Mouse (Mus musculus): Measurements from ENCODE around the gene Uqcc3. TPM values are rescaled to one million over a fixed set of nuclear protein-coding genes. Genes with fewer than 3 reads are reported as not detected.

The Uqcc3 gene
- 38.4 and 59.9 TPM in 2 replicates for total RNA-seq (2017)

DNA sequence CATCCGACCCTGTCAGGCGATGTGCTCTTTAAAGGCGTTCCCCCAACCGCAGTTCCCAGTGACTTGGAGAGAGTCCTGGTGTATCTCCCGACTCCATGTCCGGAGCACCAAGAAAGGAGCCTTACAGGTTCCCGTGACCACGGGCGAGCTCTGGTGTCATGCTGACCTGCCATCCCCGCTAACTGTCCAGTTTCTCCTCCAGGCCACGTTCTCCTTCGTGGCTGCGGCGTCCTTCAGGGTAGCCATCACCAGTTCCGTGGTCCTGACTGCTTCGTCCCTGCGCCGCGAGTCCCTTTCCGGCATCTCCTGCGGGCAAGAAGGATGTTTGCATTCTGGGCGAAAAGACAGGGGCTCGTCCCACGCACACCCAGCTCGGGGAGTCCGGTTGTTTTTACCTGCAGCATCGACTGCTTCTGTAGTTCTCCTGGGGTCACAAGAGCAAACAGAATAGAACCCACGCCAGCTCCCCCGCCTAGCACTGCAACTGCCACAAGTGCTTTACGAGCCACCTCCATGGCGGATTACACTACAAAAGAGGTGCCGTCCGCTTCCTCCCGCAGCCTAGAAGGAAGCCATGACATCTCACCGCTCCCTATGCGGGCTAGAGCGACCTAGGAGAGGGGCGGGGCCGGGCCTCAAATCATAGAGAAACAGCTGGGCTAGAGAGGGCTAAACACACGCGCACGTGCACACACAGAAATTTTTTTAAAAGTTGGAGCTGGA, at the start of gene Uqcc3:
Gene Uqcc3, minus strand, starts transcription at position 613 of the 723 bp plus-strand sequence.
- ATAC-seq (ENCODE audit: extremely low read depth, insufficient number of reproducible peaks, low FRiP score, poor library complexity, severe bottlenecking): peak; percentile 97

DNA sequence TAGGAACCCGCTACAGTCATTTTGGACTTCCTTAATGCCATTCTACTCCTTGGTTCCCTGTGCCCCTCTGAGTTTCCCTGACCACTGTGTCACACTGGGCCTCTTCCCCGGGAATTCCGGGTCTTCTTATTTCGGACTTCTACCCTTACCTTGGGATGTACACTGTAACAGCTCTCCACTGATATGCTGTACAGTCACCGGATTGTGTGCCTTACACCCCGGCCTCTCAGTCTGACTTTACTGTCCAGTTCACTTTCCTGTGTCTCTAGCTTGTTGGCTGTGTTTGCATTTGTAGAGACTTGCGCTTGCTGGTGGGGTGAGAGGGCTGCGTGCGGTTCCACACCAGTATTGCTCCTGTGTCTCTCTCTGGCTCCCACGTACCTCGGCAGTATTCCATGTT, 49.4 kb upstream of the Uqcc3 start:
- ATAC-seq (ENCODE audit: extremely low read depth, insufficient number of reproducible peaks, low FRiP score, poor library complexity, severe bottlenecking): no peak

DNA sequence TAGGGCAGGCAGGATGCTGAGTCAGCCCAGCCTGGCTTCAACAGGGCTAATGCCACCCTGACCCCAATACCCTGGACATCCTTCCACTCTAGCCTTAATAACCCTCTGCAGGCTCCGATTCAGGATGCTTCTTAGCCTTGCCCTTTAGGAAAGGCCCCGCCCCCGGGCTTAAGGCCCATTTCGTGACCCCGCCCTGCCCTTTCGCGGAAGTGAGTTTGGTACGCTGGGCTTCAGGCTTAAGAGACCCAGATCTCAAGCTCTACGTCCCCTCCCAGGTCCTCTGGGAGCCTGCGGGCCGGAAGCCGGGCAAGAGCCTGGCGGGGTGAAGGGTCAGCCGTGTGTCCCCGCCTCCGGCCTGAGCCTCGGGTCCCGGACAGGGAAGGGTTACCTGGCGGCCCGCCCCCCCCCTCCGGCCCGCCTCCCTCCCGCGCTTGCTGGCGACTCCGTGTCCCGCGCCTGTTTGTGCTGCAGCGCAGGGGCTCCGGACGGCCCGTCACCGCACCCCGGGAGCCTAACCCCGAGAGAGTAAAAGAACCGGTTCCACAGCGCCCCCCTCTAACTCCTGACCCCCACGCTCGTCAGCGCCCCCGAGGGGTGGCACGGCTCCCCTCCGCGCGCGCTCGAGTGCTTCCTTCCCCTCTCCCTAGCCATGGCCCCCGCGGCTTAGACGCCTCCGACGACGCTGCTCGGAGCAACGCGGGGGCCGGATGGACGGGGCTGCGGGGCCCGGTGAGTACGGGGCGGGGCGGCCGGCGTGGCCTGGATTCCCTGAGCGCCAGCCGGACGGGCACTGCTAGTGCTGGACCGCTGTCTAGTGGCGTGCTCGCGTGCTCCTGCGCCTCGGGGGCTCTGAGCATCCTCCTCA, 48.7 kb upstream of the Uqcc3 start, which contains the start of the genes Rom1 and Eml3:
Gene Rom1, minus strand, starts transcription at position 133 of the 865 bp plus-strand sequence.
Gene Eml3, plus strand, starts transcription at position 329 of the 865 bp plus-strand sequence.
- ATAC-seq (ENCODE audit: extremely low read depth, insufficient number of reproducible peaks, low FRiP score, poor library complexity, severe bottlenecking): peak; percentile 70

DNA sequence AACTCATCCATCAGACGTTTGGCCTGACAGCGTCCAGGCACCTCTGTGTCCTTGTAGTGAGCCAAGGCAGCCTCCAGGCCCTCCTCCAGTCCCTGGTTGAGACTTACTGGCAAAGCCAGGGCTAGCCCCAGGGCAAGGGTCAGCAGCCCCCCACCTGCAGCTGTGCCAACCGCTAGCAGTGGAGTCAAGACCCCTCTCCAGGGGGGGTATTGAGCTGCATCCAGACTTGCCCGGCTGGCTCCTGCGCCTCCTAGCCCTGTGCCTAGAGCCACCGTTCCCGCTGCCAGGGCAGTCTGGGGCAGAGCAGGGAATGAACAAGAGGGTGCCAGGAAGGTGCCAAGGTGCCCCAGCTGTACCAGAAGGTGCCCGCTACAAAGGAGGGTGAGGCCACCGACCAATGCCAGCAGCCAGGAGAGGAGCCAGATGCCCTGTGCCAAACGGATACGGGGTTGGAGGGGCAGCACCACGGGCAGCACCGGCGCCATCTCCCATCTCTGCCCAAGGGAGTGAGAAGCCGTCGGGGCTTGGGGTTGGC, 48.0 kb upstream of the Uqcc3 start:
- ATAC-seq (ENCODE audit: extremely low read depth, insufficient number of reproducible peaks, low FRiP score, poor library complexity, severe bottlenecking): no peak

DNA sequence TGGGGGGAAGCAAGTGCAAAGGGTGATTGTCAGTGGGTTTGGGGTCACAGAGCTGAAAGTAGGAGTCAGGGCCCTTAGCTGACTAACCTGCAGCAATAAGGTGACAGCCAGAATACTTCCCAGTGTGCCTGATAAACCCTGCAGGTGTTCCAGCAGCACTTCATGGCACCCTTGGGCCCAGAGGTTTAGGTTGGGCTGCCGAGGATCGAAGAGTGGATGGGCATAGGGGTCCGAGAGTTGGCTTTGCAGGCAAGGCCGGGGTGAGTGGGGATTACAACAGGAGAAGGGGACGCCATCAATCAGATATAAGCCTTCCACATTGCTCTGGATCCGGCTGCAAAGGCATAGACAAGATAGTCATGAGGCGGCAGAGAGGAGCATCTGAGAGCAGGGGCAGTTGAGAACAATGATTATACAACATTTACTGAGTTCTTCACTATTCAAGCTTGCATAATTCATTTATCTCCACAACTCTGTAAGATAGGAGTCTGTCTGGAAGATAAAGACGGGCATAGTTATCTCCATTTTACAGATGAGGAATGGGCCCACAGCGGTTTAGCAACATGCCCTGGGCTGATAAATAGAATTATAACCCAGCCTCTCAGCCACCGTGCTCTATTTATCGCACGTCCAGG, 47.3 kb upstream of the Uqcc3 start:
- ATAC-seq (ENCODE audit: extremely low read depth, insufficient number of reproducible peaks, low FRiP score, poor library complexity, severe bottlenecking): no peak

DNA sequence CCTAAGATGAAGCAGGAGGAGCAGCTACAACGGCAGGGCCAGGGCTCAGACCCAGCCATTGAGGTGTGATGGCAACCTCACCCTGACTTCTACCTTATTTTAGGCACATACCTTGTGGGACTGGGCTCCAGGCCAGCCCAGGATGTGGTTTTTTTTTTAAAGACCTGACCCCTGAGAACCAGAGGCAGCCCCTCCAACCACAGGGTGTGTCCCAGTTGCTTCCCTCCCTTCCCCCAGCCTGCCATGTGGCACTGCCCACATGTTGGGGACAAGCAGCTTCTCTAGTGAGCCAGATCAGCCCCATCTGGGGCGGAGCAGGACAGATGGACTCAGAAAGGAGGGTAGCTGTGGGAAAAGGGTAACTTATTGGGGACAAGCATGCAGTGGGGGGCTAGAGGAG, 46.0 kb upstream of the Uqcc3 start:
- no peak for ATAC-seq (ENCODE audit: extremely low read depth, insufficient number of reproducible peaks, low FRiP score, poor library complexity, severe bottlenecking)

DNA sequence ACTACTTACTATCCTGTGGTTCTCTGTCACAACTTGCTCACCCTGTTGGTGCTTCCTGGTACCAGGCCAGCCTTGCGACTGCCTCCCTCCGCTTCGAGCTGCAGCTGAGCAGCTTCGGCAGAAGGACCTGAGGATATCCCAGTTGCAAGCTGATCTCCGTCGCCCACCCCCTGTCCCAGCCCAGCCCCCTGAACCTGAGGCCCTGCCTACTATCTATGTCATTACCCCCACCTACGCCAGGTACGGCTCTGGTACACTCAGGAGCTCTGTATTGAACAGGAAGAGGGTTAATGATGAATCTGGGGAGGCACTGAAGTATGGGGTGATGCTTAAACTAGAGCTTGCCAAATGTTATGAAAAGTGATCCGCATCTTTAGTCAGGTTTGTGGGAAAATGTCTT, 41.0 kb upstream of the Uqcc3 start:
- ATAC-seq (ENCODE audit: extremely low read depth, insufficient number of reproducible peaks, low FRiP score, poor library complexity, severe bottlenecking): no peak

DNA sequence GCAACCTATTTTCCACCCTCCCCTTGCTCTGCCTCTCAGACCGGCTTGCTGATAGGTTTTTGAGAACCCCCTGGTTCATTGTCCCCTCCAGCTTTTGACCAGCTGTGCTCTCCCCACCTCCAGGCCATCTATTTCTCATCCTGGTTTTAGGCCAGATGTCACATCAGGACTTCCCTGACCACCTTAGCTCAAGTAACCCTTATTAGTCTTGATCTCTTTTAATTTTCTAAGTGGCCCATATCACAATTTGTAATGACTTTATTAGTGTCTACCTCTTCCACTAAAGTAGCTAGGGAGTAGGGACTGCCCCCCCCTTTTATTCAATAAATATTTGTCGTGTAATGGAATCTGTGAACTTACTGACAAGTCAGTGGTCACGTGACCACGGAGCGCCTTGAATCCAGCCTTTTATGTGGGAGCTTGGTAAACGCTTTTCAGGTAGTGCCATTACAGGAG, 40.1 kb upstream of the Uqcc3 start:
- ATAC-seq (ENCODE audit: extremely low read depth, insufficient number of reproducible peaks, low FRiP score, poor library complexity, severe bottlenecking): no peak

DNA sequence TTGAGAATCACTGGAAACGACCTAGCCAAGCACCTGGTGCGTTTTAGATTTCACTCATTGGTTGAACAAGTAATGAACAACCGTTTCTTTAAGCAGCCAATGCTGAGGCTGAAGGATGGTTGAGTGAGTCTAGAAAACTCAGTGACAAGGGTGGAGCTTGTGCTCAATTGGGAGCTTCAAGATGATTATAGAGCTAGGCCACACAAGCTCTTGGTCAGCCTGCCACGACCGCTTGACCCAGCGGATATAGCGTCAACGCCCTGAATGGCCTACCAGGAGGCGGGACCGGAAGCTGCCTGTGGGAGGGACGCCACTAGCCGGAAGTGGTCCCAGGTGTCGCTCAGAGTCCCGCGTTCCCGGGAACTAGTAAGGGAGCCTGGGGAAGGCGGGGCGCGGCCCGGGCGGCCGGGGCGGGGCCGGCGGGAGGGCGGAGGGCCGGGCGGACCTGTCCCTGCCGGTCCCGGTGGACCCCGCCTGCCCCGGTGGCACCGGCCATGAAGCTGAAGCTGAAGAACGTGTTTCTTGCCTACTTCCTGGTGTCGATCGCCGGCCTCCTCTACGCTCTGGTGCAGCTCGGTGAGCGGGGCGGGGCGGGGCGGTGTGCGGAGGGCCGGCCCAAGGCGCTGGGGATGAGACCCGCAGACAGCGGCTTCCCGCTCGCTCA, 39.5 kb upstream of the Uqcc3 start, which contains the start of gene B3gat3:
Gene B3gat3, plus strand, starts transcription at position 302 of the 664 bp plus-strand sequence.
- peak; percentile 88 for ATAC-seq (ENCODE audit: extremely low read depth, insufficient number of reproducible peaks, low FRiP score, poor library complexity, severe bottlenecking)

DNA sequence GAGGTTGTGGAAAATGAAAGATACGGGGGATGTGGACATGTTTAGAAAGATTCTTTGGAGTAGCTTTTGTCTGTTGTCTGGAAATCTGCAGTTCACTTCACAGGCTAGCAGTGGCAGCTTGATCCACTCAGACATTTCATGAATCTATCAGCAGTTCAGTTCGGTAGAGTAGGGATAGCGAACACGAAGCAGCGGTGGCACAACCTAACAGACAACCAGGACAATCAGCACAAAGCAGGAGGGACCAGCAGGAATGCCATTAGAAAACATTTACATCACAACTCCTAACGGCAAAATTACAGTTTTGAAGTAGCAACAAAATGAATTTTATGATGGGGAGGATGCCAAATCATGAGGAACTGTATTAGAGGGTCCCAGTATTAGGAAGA, 39.0 kb upstream of the Uqcc3 start:
- ATAC-seq (ENCODE audit: extremely low read depth, insufficient number of reproducible peaks, low FRiP score, poor library complexity, severe bottlenecking): no peak

DNA sequence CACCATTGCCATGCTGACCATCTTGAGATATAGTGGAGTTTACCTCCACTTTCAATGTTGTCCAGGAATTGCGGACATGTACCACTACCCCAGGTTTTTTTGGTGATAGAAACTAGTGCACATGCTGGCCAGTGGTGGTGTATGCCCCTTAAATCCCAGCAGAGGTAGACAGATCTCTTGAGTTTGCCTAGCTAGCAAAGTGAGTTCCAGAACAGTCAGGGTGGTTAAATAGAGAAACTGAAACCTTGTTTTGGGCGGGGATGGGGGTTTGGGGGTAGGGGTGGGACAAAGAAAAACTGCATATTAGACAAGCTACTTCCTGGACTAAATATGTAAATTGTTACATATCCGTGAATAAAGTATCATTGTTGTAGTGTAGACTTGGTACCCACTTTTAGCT, 38.3 kb upstream of the Uqcc3 start:
- no peak for ATAC-seq (ENCODE audit: extremely low read depth, insufficient number of reproducible peaks, low FRiP score, poor library complexity, severe bottlenecking)

DNA sequence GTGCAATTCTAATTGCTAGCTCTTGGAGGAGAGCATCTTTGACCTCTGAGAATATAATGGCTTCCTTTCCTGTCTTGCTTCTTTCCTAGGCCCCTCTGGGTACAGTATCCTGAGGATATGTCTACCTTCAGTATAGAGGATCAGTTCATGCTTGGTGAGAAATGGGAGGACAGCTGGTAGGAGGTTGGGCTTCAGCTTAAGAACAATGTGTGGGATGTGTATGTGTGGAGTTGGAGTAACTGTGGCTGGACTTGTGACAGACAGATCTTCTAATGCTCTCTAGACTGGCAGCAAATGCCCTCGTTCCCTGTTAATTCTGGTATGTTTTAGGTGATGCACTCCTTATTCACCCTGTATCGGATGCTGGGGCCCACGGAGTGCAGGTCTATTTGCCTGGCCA, 33.5 kb upstream of the Uqcc3 start:
- ATAC-seq (ENCODE audit: extremely low read depth, insufficient number of reproducible peaks, low FRiP score, poor library complexity, severe bottlenecking): no peak

DNA sequence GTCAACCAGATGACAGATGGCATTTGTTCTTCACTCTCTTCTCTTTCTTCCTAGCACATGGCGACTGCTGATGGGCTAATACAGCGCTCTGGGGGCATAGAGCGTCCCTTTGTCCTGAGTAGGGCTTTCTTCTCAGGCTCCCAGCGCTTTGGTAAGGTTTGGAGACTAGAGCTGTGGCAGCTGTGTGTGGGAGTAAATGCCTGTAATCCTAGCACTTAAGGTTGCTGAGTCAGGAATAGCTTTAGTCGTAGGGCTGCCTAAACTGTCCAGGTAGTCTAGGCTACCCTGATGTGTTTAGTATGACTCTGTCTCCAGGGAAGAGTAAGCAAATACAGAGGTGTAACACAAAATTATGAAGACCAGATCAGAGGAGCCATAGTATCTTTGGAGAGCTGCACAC, 31.1 kb upstream of the Uqcc3 start:
- ATAC-seq (ENCODE audit: extremely low read depth, insufficient number of reproducible peaks, low FRiP score, poor library complexity, severe bottlenecking): no peak

DNA sequence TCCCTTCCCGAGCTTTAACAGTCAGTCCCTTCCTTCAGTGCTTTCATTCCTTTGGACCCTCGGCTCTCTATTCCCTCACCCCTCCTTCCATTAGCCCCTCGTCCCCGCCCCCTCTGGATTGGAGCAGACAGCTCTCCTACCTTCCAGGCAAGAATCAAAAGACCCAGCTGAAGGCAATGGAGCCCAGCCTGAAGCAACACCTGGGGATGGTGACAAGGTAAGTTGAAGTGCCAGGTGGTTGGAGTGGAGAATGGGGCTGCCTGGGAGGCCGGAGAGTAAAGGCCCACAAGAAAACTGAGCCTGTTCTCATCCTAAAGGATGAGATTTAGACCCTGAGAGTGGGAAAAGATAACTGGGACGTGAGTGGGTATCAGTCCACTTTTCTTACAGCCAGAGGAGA, 27.8 kb upstream of the Uqcc3 start:
- no peak for ATAC-seq (ENCODE audit: extremely low read depth, insufficient number of reproducible peaks, low FRiP score, poor library complexity, severe bottlenecking)

DNA sequence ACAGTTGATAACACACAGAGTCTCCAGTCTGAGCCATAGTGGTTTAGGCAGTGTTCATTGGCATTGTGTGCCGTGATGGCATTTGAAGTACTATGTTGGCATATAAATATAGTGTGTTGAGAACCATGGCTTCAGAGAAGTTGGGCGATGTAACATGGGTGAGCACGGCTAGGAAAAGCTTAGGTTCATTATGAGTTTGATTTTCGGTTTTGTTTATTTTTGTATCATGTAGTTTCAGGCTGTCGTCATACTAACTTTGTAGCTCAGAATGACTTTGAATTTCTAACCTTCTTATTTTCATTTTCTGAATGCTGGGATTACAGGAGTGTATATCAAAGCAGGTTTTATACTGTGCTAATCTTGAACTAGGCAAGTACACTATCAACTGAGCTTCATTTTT, 22.7 kb upstream of the Uqcc3 start:
- no peak for ATAC-seq (ENCODE audit: extremely low read depth, insufficient number of reproducible peaks, low FRiP score, poor library complexity, severe bottlenecking)

DNA sequence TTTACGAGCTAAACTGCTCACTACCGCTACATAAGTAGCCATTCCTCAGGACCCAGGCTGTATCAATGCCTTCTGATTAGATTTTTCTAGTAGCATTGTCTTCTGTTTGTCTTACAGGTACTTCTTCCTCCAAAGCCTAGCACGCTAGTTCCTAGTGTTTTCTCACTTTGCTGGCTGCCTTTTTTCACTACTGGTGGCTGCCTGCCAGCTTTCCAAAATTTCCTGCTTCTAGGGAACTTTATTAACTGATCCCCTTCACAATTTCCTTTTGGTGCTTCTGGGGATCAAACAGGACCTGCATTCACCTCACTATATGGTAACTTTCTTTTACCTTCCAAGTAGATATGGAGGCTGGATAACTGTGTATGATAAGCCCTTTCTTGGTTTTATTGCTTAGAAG, 18.4 kb upstream of the Uqcc3 start:
- no peak for ATAC-seq (ENCODE audit: extremely low read depth, insufficient number of reproducible peaks, low FRiP score, poor library complexity, severe bottlenecking)

DNA sequence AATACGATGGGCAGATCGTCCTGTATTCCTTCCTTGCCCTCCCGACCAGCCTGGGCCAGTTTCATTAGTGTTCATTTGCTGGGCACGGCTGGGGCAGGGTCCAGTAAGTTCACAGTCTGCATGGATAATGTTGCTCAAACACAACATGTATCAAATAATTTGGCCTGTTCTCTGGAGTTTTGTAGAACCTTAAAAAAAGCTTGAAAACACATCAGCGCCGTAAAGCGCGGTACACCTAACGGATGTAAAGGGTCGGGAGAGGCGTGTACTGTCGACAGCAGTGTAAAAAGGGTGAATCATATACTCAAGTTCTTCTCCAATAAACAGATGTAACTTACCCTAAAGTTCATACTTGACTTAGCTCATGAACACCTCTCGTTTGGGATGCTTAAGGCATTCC, 17.9 kb upstream of the Uqcc3 start:
- ATAC-seq (ENCODE audit: extremely low read depth, insufficient number of reproducible peaks, low FRiP score, poor library complexity, severe bottlenecking): no peak

DNA sequence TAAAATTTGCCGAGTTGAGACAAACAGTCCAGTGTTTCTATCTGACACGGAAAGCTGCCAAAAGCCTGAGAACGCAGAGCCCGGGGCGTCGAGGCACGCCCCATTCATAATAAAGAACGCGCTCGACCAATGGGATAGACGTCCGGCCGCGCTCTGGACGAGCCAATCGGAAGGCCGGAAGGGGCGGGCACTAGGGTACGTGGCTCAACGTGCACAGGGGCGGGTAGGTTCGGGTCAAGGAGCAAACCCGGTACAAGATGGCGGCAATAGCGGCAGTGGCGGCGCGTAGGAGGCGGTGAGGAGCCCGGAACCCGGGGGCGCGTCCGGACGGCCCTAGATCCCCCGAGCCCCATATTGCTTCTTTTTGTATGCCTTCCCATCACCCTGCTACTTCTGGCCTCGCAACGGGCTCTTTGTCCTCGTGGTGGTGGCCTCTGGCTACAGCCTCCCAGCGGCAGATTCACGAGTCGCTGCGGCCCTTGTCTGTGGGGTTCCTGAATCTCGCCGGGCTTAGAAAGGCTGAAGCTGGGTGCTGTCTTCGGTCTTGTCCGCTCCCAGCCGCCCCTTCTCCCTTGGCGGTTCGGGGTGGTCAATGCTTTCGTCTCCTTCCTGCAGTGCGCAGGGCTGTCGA, 17.3 kb upstream of the Uqcc3 start, which contains the start of gene Ganab:
Gene Ganab, plus strand, starts transcription at position 207 of the 631 bp plus-strand sequence.
- peak; percentile 99 for ATAC-seq (ENCODE audit: extremely low read depth, insufficient number of reproducible peaks, low FRiP score, poor library complexity, severe bottlenecking)

All from neutrophil, adult 5-6 weeks (primary cell).